Mouse (Mus musculus) brain, embryonic 14.5 days (tissue): Measurements from ENCODE around the gene Osbpl6. TPM values are rescaled to one million over a fixed set of nuclear protein-coding genes. Genes with fewer than 3 reads are reported as not detected.

Source experiments
- DNase-seq: peaks from one replicate; pipeline ENCODE4 v3.0.0-alpha.2; 2011; ENCODE audit warnings: low read depth
- CTCF ChIP-seq: fragments of 200-500 bp; IDR thresholded peaks from 2 replicates; pipeline ENCODE4 v1.5.1; 2012; ENCODE audit warnings: inconsistent platforms, mild to moderate bottlenecking, moderate library complexity, borderline replicate concordance; ENCODE audit not compliant: insufficient read depth, insufficient read length; ENCODE audit errors: extremely low read depth
- POLR2A ChIP-seq: fragments of 200-500 bp; IDR thresholded peaks from 2 replicates; pipeline ENCODE4 v1.6.1; 2012; ENCODE audit warnings: mild to moderate bottlenecking, inconsistent platforms, borderline replicate concordance; ENCODE audit not compliant: poor library complexity, insufficient read depth, insufficient read length, severe bottlenecking; ENCODE audit errors: extremely low read depth
- polyA plus RNA-seq: library from polyadenylated mRNA; depleted of rRNA; stranded (reverse); fragments of >200 nt; gene quantifications from 2 replicates; pipeline ENCODE4 v1.2.3, GENCODE M21; 2012

Osbpl6 gene
- polyA plus RNA-seq, 1 experiment, result 18.4 TPM

- DNase-seq, result peak; percentile 40
Measured at GRCm38 (mm10) chr2:76548171-76548570, 141.9 kb downstream of the Osbpl6 start.

GRCm38 (mm10) chr2:76548836-76549235, 142.5 kb downstream of the Osbpl6 start:
- no peak for DNase-seq
- TF ChIP-seq POLR2A (no peak), CTCF (no peak)

More at GRCm38 (mm10) chr2:76548171-76548570, 141.9 kb downstream of the Osbpl6 start:
- no peak for TF ChIP-seq POLR2A
- TF ChIP-seq CTCF, result no peak

- TF ChIP-seq POLR2A, result no peak
- TF ChIP-seq CTCF, result no peak
- no peak for DNase-seq
Measured at GRCm38 (mm10) chr2:76549316-76549715, 143.0 kb downstream of the Osbpl6 start.

GRCm38 (mm10) chr2:76555852-76556558, 149.7 kb downstream of the Osbpl6 start:
- TF ChIP-seq CTCF (no peak), POLR2A (no peak)
- no peak for DNase-seq

GRCm38 (mm10) chr2:76560146-76560545, 153.8 kb downstream of the Osbpl6 start:
- no peak for TF ChIP-seq POLR2A
- no peak for TF ChIP-seq CTCF
- no peak for DNase-seq

GRCm38 (mm10) chr2:76563862-76564261, 157.6 kb downstream of the Osbpl6 start:
- TF ChIP-seq CTCF (no peak), POLR2A (no peak)
- no peak for DNase-seq

GRCm38 (mm10) chr2:76566933-76567551, 160.7 kb downstream of the Osbpl6 start:
- no peak for DNase-seq
- TF ChIP-seq POLR2A, result no peak
- TF ChIP-seq CTCF, result no peak

- TF ChIP-seq POLR2A (no peak), CTCF (no peak)
- peak; percentile 28 for DNase-seq
Measured at GRCm38 (mm10) chr2:76571543-76571942, 165.2 kb downstream of the Osbpl6 start.

- TF ChIP-seq POLR2A, result no peak
- peak; percentile 74 for DNase-seq
Measured at GRCm38 (mm10) chr2:76578911-76579310, 172.6 kb downstream of the Osbpl6 start.

GRCm38 (mm10) chr2:76585090-76585489, 178.8 kb downstream of the Osbpl6 start:
- TF ChIP-seq POLR2A (no peak), CTCF (0 out of 2 replicates have a peak, but pooled peaks have one; percentile 1)
- DNase-seq, result no peak

GRCm38 (mm10) chr2:76586906-76587305, 180.6 kb downstream of the Osbpl6 start:
- TF ChIP-seq CTCF (peak; percentile 4; the same call in 1 of the 2 replicates), POLR2A (no peak)
- no peak for DNase-seq

GRCm38 (mm10) chr2:76590221-76590620, 183.9 kb downstream of the Osbpl6 start:
- no peak for DNase-seq
- no peak for TF ChIP-seq POLR2A
- no peak for TF ChIP-seq CTCF
